Mouse (Mus musculus) heart, embryonic 11.5 days (tissue): ENCODE measurements at regions not wholly inside any gene's neighbourhood (a gene's known extent, or its start where the extent isn't known, plus 50 kb on each side); places are given as distances from the start of the nearest gene placed in this dataset.

Experiments used
- ATAC-seq: fragments of 200-750 bp; cut with Nextera tagmentation; replicated peaks from 2 replicates; pipeline ENCODE4 v1.8.0; 2017; ENCODE audit warnings: moderate library complexity; ENCODE audit not compliant: insufficient number of reproducible peaks, low FRiP score, low TSS enrichment
- H3K27ac ChIP-seq: fragments of 300-500 bp; sonication (generic); 2 replicates; pipeline ENCODE4 v1.5.1; 2014; ENCODE audit warnings: mild to moderate bottlenecking, low read depth, low read length
- H3K27me3 ChIP-seq: fragments of 300-500 bp; sonication (generic); 2 replicates; pipeline ENCODE4 v1.6.1; 2014; ENCODE audit warnings: mild to moderate bottlenecking, low read length, mixed read lengths; ENCODE audit not compliant: control insufficient read depth, insufficient read depth
- H3K36me3 ChIP-seq: fragments of 300-500 bp; sonication (generic); 2 replicates; pipeline ENCODE4 v1.6.1; 2014; ENCODE audit warnings: mild to moderate bottlenecking, low read length, moderate library complexity, mixed read lengths; ENCODE audit not compliant: control insufficient read depth, insufficient read depth
- H3K4me1 ChIP-seq: fragments of 300-500 bp; sonication (generic); 2 replicates; pipeline ENCODE4 v1.6.1; 2014; ENCODE audit warnings: low read length; ENCODE audit not compliant: control insufficient read depth, insufficient read depth
- H3K4me2 ChIP-seq: fragments of 300-500 bp; sonication (generic); 2 replicates; pipeline ENCODE4 v1.6.1; 2014; ENCODE audit warnings: mild to moderate bottlenecking, moderate library complexity
- H3K4me3 ChIP-seq: fragments of 300-500 bp; sonication (generic); 2 replicates; pipeline ENCODE4 v1.5.1; 2014; ENCODE audit warnings: low read depth, low read length
- H3K9ac ChIP-seq: fragments of 300-500 bp; sonication (generic); 2 replicates; pipeline ENCODE4 v1.6.1; 2014; ENCODE audit warnings: mild to moderate bottlenecking, low read depth, low read length, moderate library complexity
- H3K9me3 ChIP-seq: fragments of 300-500 bp; sonication (generic); replicated peaks from 2 replicates; pipeline ENCODE4 v1.6.1; 2016; ENCODE audit warnings: low read length; ENCODE audit not compliant: control insufficient read depth
- WGBS: fragments of 180-500 bp; shearing (Covaris S2); extraction: QIAGEN DNeasy Blood & Tissue Kit; methylation state at CpG from one replicate; pipeline ENCODE4 v1.1.7; 2014; ENCODE audit not compliant: insufficient replicate concordance; 5-methylcytosine and 5-hydroxymethylcytosine counted together

DNA sequence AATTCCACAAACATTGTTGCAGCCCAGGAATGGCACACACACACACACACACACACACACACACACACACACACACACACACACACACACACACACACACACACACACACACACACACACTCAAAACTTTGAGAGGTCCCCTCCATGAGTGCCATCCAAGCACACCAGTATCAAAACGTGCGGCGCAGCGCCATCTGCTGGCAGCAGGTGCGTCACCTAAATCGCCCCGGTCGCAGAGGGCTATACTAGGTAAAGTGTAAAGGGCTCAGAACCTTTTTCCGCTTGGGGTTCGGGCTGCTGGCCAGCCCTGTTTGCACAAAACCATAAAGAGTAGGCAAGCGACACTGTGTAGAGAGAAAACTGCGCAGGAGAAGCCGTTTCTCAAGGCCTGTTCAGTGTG lies 527.9 kb upstream of the Sall1 start:
- Histone ChIP-seq H3K4me3 (no peak overlapping the region), H3K9ac (no peak overlapping the region), H3K4me1 (no peaks in the 10 kb centered on the region), H3K9me3 (no peaks in the 10 kb centered on the region), H3K36me3 (no peaks in the 10 kb centered on the region), H3K27ac (no peak overlapping the region), H3K4me2 (no peak overlapping the region), H3K27me3 (peaks cover 30% of the 10 kb centered on the region)
- 3% methylated on average over 13 of the region's 13 CpGs for WGBS
- no peak for ATAC-seq

DNA sequence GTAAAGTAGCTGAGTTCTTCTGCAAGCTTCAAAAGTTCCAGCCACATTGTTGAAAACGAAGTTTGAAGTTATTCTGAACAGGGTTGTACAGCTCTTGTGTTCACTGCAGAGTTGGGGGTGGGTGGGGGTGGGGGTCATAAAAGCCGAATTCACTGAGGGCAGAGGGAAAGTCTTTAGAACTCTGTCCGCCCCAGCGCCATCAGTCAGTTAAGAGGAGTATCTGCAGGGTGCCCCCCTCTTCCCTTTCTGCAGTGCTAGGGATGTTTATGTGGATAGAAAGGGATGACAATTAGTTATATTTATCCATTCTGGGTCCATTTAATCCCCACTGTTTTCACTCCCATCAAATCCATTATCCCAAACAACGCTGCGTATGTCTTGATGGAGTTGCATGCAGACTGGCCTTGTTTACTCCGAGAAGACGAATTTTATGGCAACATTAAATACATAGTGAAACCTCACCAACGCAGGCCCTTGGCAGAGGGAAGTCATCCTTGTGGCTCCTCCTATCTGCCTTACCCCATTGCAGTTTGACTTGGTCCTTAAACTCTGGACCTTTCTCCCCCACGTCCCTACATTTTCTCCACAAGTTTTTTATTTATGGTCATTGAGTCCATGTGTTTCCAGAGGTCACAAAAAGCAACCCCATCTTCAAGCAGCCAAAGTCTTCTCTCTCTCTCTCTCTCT lies 526.8 kb upstream of the Sall1 start:
- ATAC-seq: no peak
- Histone ChIP-seq H3K9me3 (no peaks in the 10 kb centered on the region), H3K4me3 (no peak overlapping the region), H3K4me2 (no peak overlapping the region), H3K27me3 (peaks cover 27% of the 10 kb centered on the region), H3K27ac (no peak overlapping the region), H3K4me1 (no peaks in the 10 kb centered on the region), H3K36me3 (no peaks in the 10 kb centered on the region), H3K9ac (no peak overlapping the region)
- 56% methylated on average over 10 of the region's 10 CpGs for WGBS

DNA sequence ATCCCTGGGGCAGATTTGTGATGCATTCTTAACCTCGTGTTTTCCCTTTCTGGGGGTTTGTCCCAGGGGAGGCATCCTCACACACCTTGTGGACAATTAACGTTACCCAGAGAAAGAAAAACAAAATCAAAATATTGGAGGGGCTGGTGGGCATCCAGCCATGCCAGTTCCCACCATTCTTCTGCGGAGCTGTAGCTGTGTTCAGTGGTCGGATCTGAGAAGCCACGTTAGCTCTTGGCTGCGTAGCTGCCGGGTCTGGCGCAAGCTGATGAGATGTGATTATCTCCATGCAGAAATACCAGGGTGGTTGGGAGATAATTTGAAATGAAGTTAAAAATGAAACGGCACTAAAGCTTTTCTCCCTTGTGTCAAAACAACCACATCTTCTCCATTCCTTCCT lies 525.4 kb upstream of the Sall1 start:
- no peak overlapping the region for H3K4me2 ChIP-seq
- no peak for ATAC-seq

DNA sequence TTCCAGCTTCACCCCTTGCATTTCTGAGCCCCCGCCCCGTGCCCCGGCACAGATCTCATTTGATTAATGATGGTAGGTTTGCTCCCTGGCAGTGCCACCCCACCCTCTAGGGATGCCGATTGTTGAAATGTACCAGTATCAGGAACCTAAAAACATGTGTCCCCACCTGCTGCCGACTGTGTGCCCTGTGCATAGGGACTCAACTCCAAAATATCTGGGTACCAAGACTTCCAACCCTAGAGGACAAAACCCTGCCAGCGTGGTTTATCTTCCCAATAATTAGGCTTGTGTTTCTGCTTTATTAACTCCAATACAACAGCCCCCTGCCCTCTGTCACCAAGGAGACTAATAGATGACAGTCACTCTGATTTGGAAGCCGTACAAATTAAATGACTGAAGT lies 524.7 kb upstream of the Sall1 start:
- Histone ChIP-seq H3K36me3 (no peaks in the 10 kb centered on the region), H3K4me2 (no peak overlapping the region), H3K27me3 (peaks cover 13% of the 10 kb centered on the region), H3K4me3 (no peak overlapping the region), H3K9me3 (no peaks in the 10 kb centered on the region), H3K27ac (no peak overlapping the region), H3K4me1 (no peaks in the 10 kb centered on the region), H3K9ac (no peak overlapping the region)
- no peak for ATAC-seq
- WGBS: 63% methylated on average over 7 of the region's 7 CpGs

More for the DNA sequence above, 525.4 kb upstream of the Sall1 start:
- Histone ChIP-seq H3K9me3 (no peaks in the 10 kb centered on the region), H3K27me3 (peaks cover 21% of the 10 kb centered on the region), H3K36me3 (no peaks in the 10 kb centered on the region), H3K27ac (no peak overlapping the region), H3K9ac (no peak overlapping the region), H3K4me1 (no peaks in the 10 kb centered on the region), H3K4me3 (no peak overlapping the region)
- 47% methylated on average over 9 of the region's 9 CpGs for WGBS

DNA sequence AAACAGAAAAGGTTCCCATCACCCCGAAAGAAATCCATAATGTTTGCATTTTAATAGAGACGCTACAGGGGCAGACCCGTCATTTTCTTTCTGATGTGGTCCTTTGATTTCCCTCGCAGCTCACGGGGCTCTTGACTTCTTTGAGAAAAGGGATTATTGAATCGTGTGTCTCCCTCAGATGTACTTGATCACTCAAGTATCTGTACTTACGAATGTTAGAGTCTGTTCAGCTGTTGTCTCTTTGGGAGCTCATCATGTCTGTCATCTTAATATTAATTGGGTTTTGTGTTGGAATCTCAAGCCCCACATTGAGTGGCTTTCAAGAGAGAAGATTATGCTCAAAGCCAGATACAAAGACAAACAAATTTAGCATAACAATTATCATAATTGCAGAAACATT lies 523.0 kb upstream of the Sall1 start:
- Histone ChIP-seq H3K4me2 (no peak overlapping the region), H3K9ac (no peak overlapping the region), H3K27ac (no peak overlapping the region), H3K27me3 (peaks cover under 1% of the 10 kb centered on the region; the same call in 1 of the 2 replicates), H3K36me3 (no peaks in the 10 kb centered on the region), H3K4me1 (no peaks in the 10 kb centered on the region), H3K9me3 (no peaks in the 10 kb centered on the region), H3K4me3 (no peak overlapping the region)
- 72% methylated on average over 7 of the region's 7 CpGs for WGBS
- ATAC-seq: no peak

DNA sequence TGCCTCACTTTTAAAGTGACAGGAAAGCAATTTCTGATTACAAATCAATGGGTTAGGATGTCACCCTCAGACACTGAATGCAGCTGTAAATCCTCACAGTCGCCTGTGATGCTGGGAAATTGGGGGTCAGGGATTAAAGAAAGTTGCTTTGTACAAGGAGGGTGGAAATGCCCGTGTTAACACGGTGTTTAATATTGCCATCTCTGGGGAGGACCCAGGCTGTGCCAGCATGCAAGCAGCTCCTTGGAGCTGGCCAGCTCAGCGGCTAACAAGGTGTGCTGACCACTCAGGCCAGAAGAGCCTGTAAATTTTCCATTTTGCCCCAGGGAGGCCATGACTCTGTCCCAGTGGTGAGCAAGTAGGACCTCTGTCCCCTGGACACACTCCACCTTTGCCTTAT lies 522.5 kb upstream of the Sall1 start:
- Histone ChIP-seq H3K9ac (no peak overlapping the region), H3K27ac (no peak overlapping the region), H3K36me3 (no peaks in the 10 kb centered on the region), H3K9me3 (no peaks in the 10 kb centered on the region), H3K4me3 (no peak overlapping the region), H3K4me1 (no peaks in the 10 kb centered on the region), H3K4me2 (no peak overlapping the region), H3K27me3 (no peaks in the 10 kb centered on the region)
- ATAC-seq: no peak
- 43% methylated on average over 4 of the region's 4 CpGs for WGBS

DNA sequence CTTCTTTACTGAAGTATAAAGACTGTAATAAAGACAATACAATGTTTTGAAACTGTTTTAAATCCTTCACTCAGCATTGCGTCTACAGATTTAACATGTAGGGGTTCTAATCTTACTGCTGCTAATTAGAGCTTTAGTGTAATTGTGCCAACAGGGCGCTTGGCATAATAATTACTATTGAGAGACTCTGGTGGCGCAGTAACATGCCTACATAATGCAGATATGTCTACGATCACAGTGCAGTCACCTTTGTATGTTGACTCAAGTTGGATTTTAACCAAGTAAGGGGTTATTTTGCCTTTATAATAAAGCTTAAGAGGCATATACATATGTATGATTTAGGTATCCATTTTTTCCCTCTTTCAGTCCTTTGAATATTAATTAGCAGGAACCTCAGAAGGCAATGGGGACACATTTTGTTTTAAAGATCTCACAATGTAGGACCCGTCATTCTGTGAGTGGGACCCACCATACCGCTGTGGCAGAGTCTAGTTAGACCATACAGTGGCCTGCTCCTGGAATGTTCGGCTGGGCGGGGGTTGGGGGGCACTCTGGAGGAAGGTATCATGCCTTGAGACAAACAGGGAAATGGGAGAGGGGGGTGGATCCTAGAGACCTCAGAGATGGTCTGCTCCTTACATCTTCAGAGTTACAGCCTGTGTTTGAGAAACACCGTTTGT lies 521.3 kb upstream of the Sall1 start:
- Histone ChIP-seq H3K9me3 (no peaks in the 10 kb centered on the region), H3K4me1 (no peaks in the 10 kb centered on the region), H3K27me3 (no peaks in the 10 kb centered on the region), H3K36me3 (no peaks in the 10 kb centered on the region), H3K9ac (no peak overlapping the region), H3K4me3 (no peak overlapping the region), H3K4me2 (no peak overlapping the region), H3K27ac (no peak overlapping the region)
- WGBS: 82% methylated on average over 9 of the region's 9 CpGs
- no peak for ATAC-seq

DNA sequence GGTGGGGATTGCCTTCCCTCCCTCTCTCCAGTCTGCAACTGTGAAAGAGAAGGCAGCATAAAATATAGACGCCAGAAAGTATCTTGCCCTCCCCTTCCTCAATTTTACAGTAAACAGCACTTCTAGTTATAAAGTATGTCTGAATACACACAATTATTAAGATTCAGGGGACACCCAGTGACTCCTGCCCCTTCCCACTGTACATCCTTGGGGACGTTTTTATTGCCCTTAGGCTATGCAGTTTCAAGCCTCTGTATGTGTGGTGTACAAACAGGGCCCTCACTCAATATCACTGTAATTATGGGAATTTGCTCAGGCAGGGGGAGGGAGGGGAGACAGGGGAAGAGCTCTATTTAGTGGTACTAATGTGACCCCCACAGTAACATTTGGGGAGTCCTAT lies 519.6 kb upstream of the Sall1 start:
- H3K27ac ChIP-seq: no peak overlapping the region
- H3K9me3 ChIP-seq: no peaks in the 10 kb centered on the region
- no peak overlapping the region for H3K9ac ChIP-seq
- H3K4me3 ChIP-seq: no peak overlapping the region
- no peaks in the 10 kb centered on the region for H3K36me3 ChIP-seq
- no peaks in the 10 kb centered on the region for H3K4me1 ChIP-seq
- H3K4me2 ChIP-seq: no peak overlapping the region
- no peaks in the 10 kb centered on the region for H3K27me3 ChIP-seq
- WGBS: 60% methylated on average over 2 of the region's 2 CpGs
- ATAC-seq: no peak

DNA sequence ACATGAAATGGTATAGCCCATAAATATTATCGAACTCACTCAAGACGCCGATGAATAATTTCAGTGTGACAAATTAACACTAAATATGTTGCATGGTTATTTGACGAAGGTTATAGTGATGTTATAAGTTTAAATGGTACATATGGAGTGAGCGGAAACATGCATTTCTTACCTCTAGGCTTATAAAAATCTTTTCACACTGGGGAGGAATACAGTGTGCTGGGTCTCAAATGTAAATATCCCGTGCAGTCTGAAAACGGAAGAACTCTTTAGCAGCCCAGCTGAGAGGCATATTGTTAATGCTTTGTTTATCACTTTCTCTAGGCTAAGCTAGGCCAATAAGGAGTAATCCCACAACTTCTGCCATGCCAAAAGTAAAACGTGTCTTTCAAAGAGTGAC lies 518.6 kb upstream of the Sall1 start:
- WGBS: 69% methylated on average over 8 of the region's 8 CpGs
- ATAC-seq: no peak
- H3K27ac ChIP-seq: no peak overlapping the region
- H3K36me3 ChIP-seq: no peaks in the 10 kb centered on the region
- no peak overlapping the region for H3K4me2 ChIP-seq
- H3K4me1 ChIP-seq: no peaks in the 10 kb centered on the region
- H3K27me3 ChIP-seq: no peaks in the 10 kb centered on the region
- no peak overlapping the region for H3K4me3 ChIP-seq
- H3K9ac ChIP-seq: no peak overlapping the region
- no peaks in the 10 kb centered on the region for H3K9me3 ChIP-seq
